In genomic region chr12:11149421-11150191, GRCm38 (mm10) we compare ENCODE assay signal across 9 mouse cellular contexts. TPM values are rescaled to one million over a fixed set of nuclear protein-coding genes. Genes with fewer than 3 reads are reported as not detected.
A peak's percentile ranks its signal among the peaks of the same experiment; 100 is the strongest.
DNase-seq lines count a peak whose midpoint lies in the region; ATAC-seq and TF ChIP-seq lines count a peak whose summit lies in the region.
"Had no signal": no experiment of that assay in that cellular context is flagged by ENCODE, and none has a peak within 500 bp of the region (broad histone marks: within the 10 kb centered on the region; RNA-seq: fewer than 3 reads in every experiment).

No protein-coding gene starts in this region.

- H3K36me3 ChIP-seq in heart, embryonic 12.5 days, result no peaks in the 10 kb centered on the region
- no peaks in the 10 kb centered on the region for H3K36me3 ChIP-seq in kidney, embryonic 15.5 days
- no peaks in the 10 kb centered on the region for H3K36me3 ChIP-seq in liver, embryonic 11.5 days (ENCODE audit: control insufficient read depth, insufficient read depth, low read length)
- no peaks in the 10 kb centered on the region for H3K36me3 ChIP-seq in neural tube, embryonic 11.5 days (ENCODE audit: control insufficient read depth, insufficient read depth, low read length)

- no peak for TF ChIP-seq POLR2A in embryonic fibroblast, embryonic 13.5 days (IDR thresholded peaks at IDR 0.05; ENCODE audit: low read depth, low read length)

- peak overlapping the region; percentile 38 for H3K4me3 ChIP-seq in embryonic fibroblast, embryonic 13.5 days (ENCODE audit: insufficient read depth, low read length)
- peak overlapping the region; percentile 65 for H3K4me3 ChIP-seq in heart, embryonic 12.5 days
- H3K4me3 ChIP-seq in kidney, embryonic 15.5 days (replicated peaks), result peak overlapping the region; percentile 59
- peak overlapping the region; percentile 54 for H3K4me3 ChIP-seq in liver, embryonic 11.5 days (ENCODE audit: low read depth, low read length)
- H3K4me3 ChIP-seq in neural tube, embryonic 11.5 days (ENCODE audit: low read depth, low read length), result peak overlapping the region; percentile 48

- ATAC-seq in heart, embryonic 12.5 days (ENCODE audit: insufficient number of reproducible peaks, low FRiP score), result peak; percentile 59
- ATAC-seq in kidney, embryonic 15.5 days (replicated peaks; ENCODE audit: low FRiP score), result peak; percentile 77
- ATAC-seq in liver, embryonic 11.5 days (replicated peaks; ENCODE audit: low FRiP score), result peak; percentile 26; the same call in 1 of the 2 replicates
- peak; percentile 56 for ATAC-seq in neural tube, embryonic 11.5 days (ENCODE audit: insufficient read depth, low FRiP score, low TSS enrichment)

- peaks cover 57% of the 10 kb centered on the region for H3K27me3 ChIP-seq in heart, embryonic 12.5 days (replicated peaks)
- peaks cover 36% of the 10 kb centered on the region for H3K27me3 ChIP-seq in kidney, embryonic 15.5 days
- H3K27me3 ChIP-seq in liver, embryonic 11.5 days (replicated peaks; ENCODE audit: control insufficient read depth, insufficient read depth, low read length), result peaks cover 46% of the 10 kb centered on the region
- H3K27me3 ChIP-seq in neural tube, embryonic 11.5 days (ENCODE audit: control insufficient read depth, insufficient read depth, low read length), result peaks cover 34% of the 10 kb centered on the region

- TF ChIP-seq CTCF in embryonic fibroblast, embryonic 13.5 days (IDR thresholded peaks at IDR 0.05; ENCODE audit: borderline replicate concordance, insufficient read depth, low read length), result no peak

- no peaks in the 10 kb centered on the region for H3K4me1 ChIP-seq in embryonic fibroblast, embryonic 13.5 days (ENCODE audit: control insufficient read depth, insufficient read depth, low read length)
- peaks cover 3% of the 10 kb centered on the region; the same call in 1 of the 2 replicates for H3K4me1 ChIP-seq in heart, embryonic 12.5 days (replicated peaks)
- peaks cover 20% of the 10 kb centered on the region for H3K4me1 ChIP-seq in kidney, embryonic 15.5 days
- H3K4me1 ChIP-seq in liver, embryonic 11.5 days (replicated peaks; ENCODE audit: control insufficient read depth, insufficient read depth, low read length), result no peaks in the 10 kb centered on the region
- peaks cover 10% of the 10 kb centered on the region for H3K4me1 ChIP-seq in neural tube, embryonic 11.5 days (ENCODE audit: control insufficient read depth, insufficient read depth, low read length)

- no peaks in the 10 kb centered on the region for H3K9me3 ChIP-seq in heart, embryonic 12.5 days (replicated peaks)
- H3K9me3 ChIP-seq in kidney, embryonic 15.5 days (replicated peaks), result no peaks in the 10 kb centered on the region
- H3K9me3 ChIP-seq in liver, embryonic 11.5 days (ENCODE audit: control insufficient read depth, low read length), result no peaks in the 10 kb centered on the region
- no peaks in the 10 kb centered on the region for H3K9me3 ChIP-seq in neural tube, embryonic 11.5 days (ENCODE audit: control insufficient read depth, low read length)

- under 1% methylated on average over 41 of the region's 41 CpGs for WGBS in heart, embryonic 12.5 days
- WGBS in kidney, embryonic 15.5 days, result under 1% methylated on average over 40 of the region's 41 CpGs
- under 1% methylated on average over 41 of the region's 41 CpGs for WGBS in liver, embryonic 11.5 days
- under 1% methylated on average over 40 of the region's 41 CpGs for WGBS in neural tube, embryonic 11.5 days

- peak overlapping the region; percentile 58 for H3K9ac ChIP-seq in heart, embryonic 12.5 days
- peak overlapping the region; percentile 51 for H3K9ac ChIP-seq in kidney, embryonic 15.5 days
- no peak overlapping the region; the same call in 1 of the 2 replicates for H3K9ac ChIP-seq in liver, embryonic 11.5 days (ENCODE audit: low read depth, low read length)
- H3K9ac ChIP-seq in neural tube, embryonic 11.5 days (ENCODE audit: low read length), result no peak overlapping the region; the same call in 1 of the 2 replicates

- no peak overlapping the region for H3K27ac ChIP-seq in embryonic fibroblast, embryonic 13.5 days (ENCODE audit: insufficient read depth, low read length)
- H3K27ac ChIP-seq in heart, embryonic 12.5 days (ENCODE audit: poor library complexity, severe bottlenecking), result no peak overlapping the region
- H3K27ac ChIP-seq in kidney, embryonic 15.5 days, result peak overlapping the region; percentile 55
- H3K27ac ChIP-seq in liver, embryonic 11.5 days (ENCODE audit: low read depth, low read length), result no peak overlapping the region
- H3K27ac ChIP-seq in neural tube, embryonic 11.5 days (ENCODE audit: low read depth, low read length), result no peak overlapping the region

- H3K4me2 ChIP-seq in heart, embryonic 12.5 days, result peak overlapping the region; percentile 93
- H3K4me2 ChIP-seq in kidney, embryonic 15.5 days, result peak overlapping the region; percentile 98
- H3K4me2 ChIP-seq in liver, embryonic 11.5 days, result peak overlapping the region; percentile 81
- peak overlapping the region; percentile 96 for H3K4me2 ChIP-seq in neural tube, embryonic 11.5 days (ENCODE audit: low read depth)

- peak; percentile 4 for DNase-seq in cerebellum, adult 9-11 months
- no peak for DNase-seq in cerebellum, adult 8-10 months
- peak; percentile 53 for DNase-seq in liver, embryonic 11.5 days (ENCODE audit: low spot score)
- peak; percentile 66 for DNase-seq in neural tube, embryonic 11.5 days (ENCODE audit: low spot score)
- DNase-seq in urinary bladder, postnatal 14 days (ENCODE audit: low spot score), result peak; percentile 37

RNA-seq across cellular contexts. Expression of gene Kcns3, which starts 1.2 kb away (rescaled TPM):
- 0.55 and 2.8 TPM in 2 replicates for polyA plus RNA-seq in embryonic fibroblast, embryonic 13.5 days (2011; ENCODE audit: insufficient read length, low read depth, missing spikeins)
- 0.08 and 0.38 TPM in 2 replicates for polyA plus RNA-seq in heart, embryonic 12.5 days (2016; fragmentation: Nextera tagmentation; extraction: Ambion mirVana)
- 7.4 and 7.9 TPM in 2 replicates for polyA plus RNA-seq in kidney, embryonic 15.5 days (2015; fragmentation: Nextera tagmentation; extraction: Ambion mirVana)
- 0.36 and 0.48 TPM in 2 replicates for polyA plus RNA-seq in liver, embryonic 11.5 days (2014; fragmentation: Nextera tagmentation; extraction: Ambion mirVana)
- polyA plus RNA-seq in neural tube, embryonic 11.5 days (2014; fragmentation: Nextera tagmentation; extraction: Ambion mirVana), result 0.70 and 0.99 TPM in 2 replicates

RNA-seq across cellular contexts. Expression of gene Msgn1, which starts 59.2 kb away (rescaled TPM):
- not detected in 2 replicates for polyA plus RNA-seq in embryonic fibroblast, embryonic 13.5 days (2011; ENCODE audit: insufficient read length, low read depth, missing spikeins)
- not detected in 2 replicates for polyA plus RNA-seq in heart, embryonic 12.5 days (2016; fragmentation: Nextera tagmentation; extraction: Ambion mirVana)
- polyA plus RNA-seq in kidney, embryonic 15.5 days (2015; fragmentation: Nextera tagmentation; extraction: Ambion mirVana), result not detected in 2 replicates
- not detected in 2 replicates for polyA plus RNA-seq in liver, embryonic 11.5 days (2014; fragmentation: Nextera tagmentation; extraction: Ambion mirVana)
- not detected in 2 replicates for polyA plus RNA-seq in neural tube, embryonic 11.5 days (2014; fragmentation: Nextera tagmentation; extraction: Ambion mirVana)
- polyA plus RNA-seq: frontal cortex, adult 2 months had no signal

Comparison
In these comparisons a context has a peak if more than half of its experiments do, and no peak if none do; other contexts are left out.
1. ATAC-seq: peak in every context shown above with its lines; median percentile 77 in kidney, embryonic 15.5 days; 59 in heart, embryonic 12.5 days; 56 in neural tube, embryonic 11.5 days; 26 in liver, embryonic 11.5 days.
2. H3K9ac ChIP-seq: peak in heart, embryonic 12.5 days (single experiment) and kidney, embryonic 15.5 days (single experiment); none in liver, embryonic 11.5 days (single experiment) and neural tube, embryonic 11.5 days (single experiment).
3. Peak in every context shown above with its lines, with median percentiles within 50 percentile points of each other: H3K4me3 ChIP-seq and H3K4me2 ChIP-seq.